Mouse (Mus musculus): Measurements from ENCODE around the gene Ssc4d. TPM values are rescaled to one million over a fixed set of nuclear protein-coding genes. Genes with fewer than 3 reads are reported as not detected.

Gene Ssc4d
- polyA plus RNA-seq, 1 experiment from 2014 or later, result 1.7 TPM

GRCm38 (mm10) chr5:135931526-135931925, 42.8 kb downstream of the Ssc4d start:
- H3K27ac ChIP-seq (replicated peaks), result no peak overlapping the region
- no peak for DNase-seq (ENCODE audit: low spot score)
- H3K4me1 ChIP-seq, result peaks cover 26% of the 10 kb centered on the region
- H3K4me3 ChIP-seq, result peak overlapping the region; percentile 95; the same call in 1 of the 2 replicates
- no peaks in the 10 kb centered on the region for H3K9me3 ChIP-seq (replicated peaks)
- 96% methylated on average over 9 of the region's 9 CpGs for whole genome bisulfite sequencing
- no peaks in the 10 kb centered on the region for H3K27me3 ChIP-seq (ENCODE audit: low read depth, poor library complexity, severe bottlenecking)
- H3K36me3 ChIP-seq, result peaks cover 60% of the 10 kb centered on the region

- Histone ChIP-seq H3K4me1 (peaks cover 20% of the 10 kb centered on the region), H3K36me3 (peaks cover 77% of the 10 kb centered on the region), H3K27ac (replicated peaks) (no peak overlapping the region), H3K27me3 (ENCODE audit: low read depth, poor library complexity, severe bottlenecking) (no peaks in the 10 kb centered on the region), H3K9me3 (replicated peaks) (no peaks in the 10 kb centered on the region), H3K4me3 (no peak overlapping the region)
- 84% methylated on average over 6 of the region's 6 CpGs for WGBS
- no peak for DNase-seq (ENCODE audit: low spot score)
Observed at GRCm38 (mm10) chr5:135929685-135930424, 44.5 kb downstream of the Ssc4d start.

DNA sequence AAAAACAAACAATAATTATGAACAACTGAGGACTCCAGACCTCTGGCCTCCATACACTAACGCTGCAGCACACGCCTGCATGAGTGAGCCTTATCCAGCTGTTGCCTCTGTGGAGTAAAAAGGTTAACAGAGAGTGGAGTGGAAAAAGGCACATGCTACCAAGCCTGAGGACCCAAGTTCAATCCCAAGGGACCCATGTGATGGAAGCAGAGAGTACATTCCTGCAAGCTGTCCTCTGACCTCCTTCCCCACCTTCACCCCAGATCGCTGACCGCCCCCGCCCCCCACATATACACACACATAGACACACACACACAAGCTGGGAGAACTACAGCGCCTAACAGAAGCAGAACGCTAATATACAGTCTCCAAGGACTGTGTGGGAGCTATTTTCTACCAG, 50.4 kb downstream of the Ssc4d start:
- no peak for DNase-seq (ENCODE audit: low spot score)
- H3K9me3 ChIP-seq (replicated peaks), result no peaks in the 10 kb centered on the region
- H3K27me3 ChIP-seq (ENCODE audit: low read depth, poor library complexity, severe bottlenecking), result no peaks in the 10 kb centered on the region
- peaks cover 100% of the 10 kb centered on the region for H3K36me3 ChIP-seq
- WGBS, result 95% methylated on average over 7 of the region's 7 CpGs
- H3K4me1 ChIP-seq, result no peaks in the 10 kb centered on the region; the same call in 1 of the 2 replicates
- H3K4me3 ChIP-seq, result no peak overlapping the region
- no peak overlapping the region for H3K27ac ChIP-seq (replicated peaks)

DNA sequence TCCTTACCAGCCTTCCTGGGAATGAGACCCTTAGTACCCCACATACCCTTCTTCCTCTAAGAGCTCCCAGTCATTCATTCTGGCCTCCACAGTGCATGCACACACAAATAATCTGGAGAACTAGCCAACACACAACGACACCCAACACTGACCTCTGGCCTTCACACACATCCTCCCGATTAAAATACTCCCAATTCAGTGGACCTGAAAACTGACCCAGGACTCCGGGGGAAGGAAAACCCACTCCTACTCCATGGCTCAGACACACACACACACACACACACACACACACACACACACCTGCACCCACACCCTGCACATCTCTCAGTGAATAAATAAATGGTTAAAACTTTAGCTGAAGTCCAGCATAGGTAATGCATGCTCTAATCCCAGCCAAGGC, 54.4 kb downstream of the Ssc4d start:
- no peak overlapping the region for H3K27ac ChIP-seq (replicated peaks)
- 82% methylated on average over 3 of the region's 3 CpGs for WGBS
- H3K4me3 ChIP-seq, result no peak overlapping the region
- H3K27me3 ChIP-seq (ENCODE audit: low read depth, poor library complexity, severe bottlenecking), result no peaks in the 10 kb centered on the region
- no peak for DNase-seq (ENCODE audit: low spot score)
- H3K4me1 ChIP-seq, result no peaks in the 10 kb centered on the region
- H3K9me3 ChIP-seq (replicated peaks), result no peaks in the 10 kb centered on the region
- H3K36me3 ChIP-seq, result peaks cover 99% of the 10 kb centered on the region

- DNase-seq (ENCODE audit: low spot score), result no peak
- no peaks in the 10 kb centered on the region for H3K9me3 ChIP-seq (replicated peaks)
- no peak overlapping the region for H3K27ac ChIP-seq (replicated peaks)
- H3K4me1 ChIP-seq, result peaks cover 4% of the 10 kb centered on the region; the same call in 1 of the 2 replicates
- H3K4me3 ChIP-seq, result no peak overlapping the region
- 94% methylated on average over 5 of the region's 5 CpGs for WGBS
- H3K27me3 ChIP-seq (ENCODE audit: low read depth, poor library complexity, severe bottlenecking), result no peaks in the 10 kb centered on the region
- H3K36me3 ChIP-seq, result peaks cover 99% of the 10 kb centered on the region
Observed at GRCm38 (mm10) chr5:135918593-135918992, 55.7 kb downstream of the Ssc4d start.

DNA sequence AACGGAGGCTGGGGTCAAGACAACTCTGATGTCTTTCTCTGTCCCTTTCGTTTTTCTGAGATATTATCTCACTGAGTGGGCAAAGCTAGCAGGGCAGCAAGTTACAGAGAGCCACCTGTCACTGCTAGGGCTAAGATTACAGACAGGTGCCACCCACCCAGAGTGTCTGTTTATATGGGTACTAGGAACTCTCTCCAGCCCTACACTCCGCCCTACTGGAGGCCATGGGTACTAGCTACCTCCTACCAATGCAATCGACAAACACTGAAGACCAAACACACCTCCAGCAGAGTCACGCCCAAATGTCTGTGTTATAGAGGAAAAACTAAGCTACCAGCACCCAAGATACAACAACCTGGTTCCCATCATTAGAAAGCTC, 56.3 kb downstream of the Ssc4d start:
- Histone ChIP-seq H3K4me1 (peaks cover 4% of the 10 kb centered on the region; the same call in 1 of the 2 replicates), H3K27ac (replicated peaks) (no peak overlapping the region), H3K36me3 (peaks cover 99% of the 10 kb centered on the region), H3K27me3 (ENCODE audit: low read depth, poor library complexity, severe bottlenecking) (no peaks in the 10 kb centered on the region), H3K9me3 (replicated peaks) (no peaks in the 10 kb centered on the region), H3K4me3 (no peak overlapping the region)
- WGBS, result 97% methylated on average over 5 of the region's 5 CpGs
- DNase-seq (ENCODE audit: low spot score), result no peak

GRCm38 (mm10) chr5:135917327-135918058, 56.8 kb downstream of the Ssc4d start:
- Histone ChIP-seq H3K36me3 (peaks cover 99% of the 10 kb centered on the region), H3K27ac (replicated peaks) (no peak overlapping the region), H3K9me3 (replicated peaks) (no peaks in the 10 kb centered on the region), H3K4me3 (no peak overlapping the region), H3K27me3 (ENCODE audit: low read depth, poor library complexity, severe bottlenecking) (no peaks in the 10 kb centered on the region), H3K4me1 (peaks cover 4% of the 10 kb centered on the region; the same call in 1 of the 2 replicates)
- WGBS, result 92% methylated on average over 8 of the region's 8 CpGs
- no peak for DNase-seq (ENCODE audit: low spot score)

DNA sequence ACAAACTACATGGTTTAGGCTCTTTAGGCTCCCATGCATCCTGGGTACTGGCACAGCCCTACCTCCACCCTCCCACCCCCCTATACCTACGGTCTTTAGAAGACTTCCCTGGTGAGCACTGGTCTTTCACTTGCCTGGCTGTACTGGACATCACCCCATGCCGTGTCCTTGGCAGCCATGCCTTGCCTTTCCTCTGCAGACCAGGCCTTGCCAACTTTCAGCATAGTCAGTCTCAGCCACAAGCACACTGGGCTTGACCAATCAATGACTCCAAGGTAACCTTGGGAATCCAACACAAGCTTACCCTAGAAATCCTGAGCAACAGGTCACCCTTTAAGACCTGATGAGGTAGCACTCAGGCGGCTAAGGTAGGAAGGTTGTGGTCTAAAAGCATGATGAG, 57.7 kb downstream of the Ssc4d start:
- 96% methylated on average over 3 of the region's 3 CpGs for WGBS
- Histone ChIP-seq H3K27me3 (ENCODE audit: low read depth, poor library complexity, severe bottlenecking) (no peaks in the 10 kb centered on the region), H3K4me3 (no peak overlapping the region), H3K4me1 (peaks cover 4% of the 10 kb centered on the region; the same call in 1 of the 2 replicates), H3K9me3 (replicated peaks) (no peaks in the 10 kb centered on the region), H3K36me3 (peaks cover 99% of the 10 kb centered on the region), H3K27ac (replicated peaks) (no peak overlapping the region)
- DNase-seq (ENCODE audit: low spot score), result no peak

- H3K4me3 ChIP-seq, result no peak overlapping the region
- no peak for DNase-seq (ENCODE audit: low spot score)
- H3K9me3 ChIP-seq (replicated peaks), result no peaks in the 10 kb centered on the region
- H3K4me1 ChIP-seq, result peaks cover 4% of the 10 kb centered on the region; the same call in 1 of the 2 replicates
- H3K27ac ChIP-seq (replicated peaks), result no peak overlapping the region
- WGBS, result 87% methylated on average over 6 of the region's 6 CpGs
- peaks cover 99% of the 10 kb centered on the region for H3K36me3 ChIP-seq
- no peaks in the 10 kb centered on the region for H3K27me3 ChIP-seq (ENCODE audit: low read depth, poor library complexity, severe bottlenecking)
Observed at GRCm38 (mm10) chr5:135916051-135916565, 58.2 kb downstream of the Ssc4d start.

DNA sequence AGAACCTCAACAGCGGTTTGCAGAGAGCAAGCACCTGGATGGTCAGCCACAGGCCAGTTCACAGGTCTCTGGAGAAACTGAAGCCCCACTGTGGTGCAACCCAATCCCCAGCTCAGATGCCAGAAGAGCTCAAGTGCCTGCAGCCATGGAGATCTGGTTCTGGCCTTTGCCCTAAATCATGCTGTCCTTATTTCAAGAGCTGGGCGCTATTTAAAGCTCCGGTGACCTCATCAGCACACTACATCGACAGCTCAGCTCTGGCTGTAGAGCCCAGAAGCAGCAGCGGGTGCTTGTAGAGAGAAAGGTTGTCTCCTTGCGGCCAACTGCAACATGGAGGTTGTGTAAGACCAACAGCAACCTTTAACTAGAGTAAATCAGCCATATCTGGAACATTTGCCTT, 60.2 kb downstream of the Ssc4d start:
- H3K27ac ChIP-seq (replicated peaks), result no peak overlapping the region
- H3K4me3 ChIP-seq, result no peak overlapping the region
- no peaks in the 10 kb centered on the region for H3K27me3 ChIP-seq (ENCODE audit: low read depth, poor library complexity, severe bottlenecking)
- H3K4me1 ChIP-seq, result peaks cover 5% of the 10 kb centered on the region; the same call in 1 of the 2 replicates
- H3K36me3 ChIP-seq, result peaks cover 99% of the 10 kb centered on the region
- 91% methylated on average over 6 of the region's 6 CpGs for WGBS
- no peak for DNase-seq (ENCODE audit: low spot score)
- H3K9me3 ChIP-seq (replicated peaks), result no peaks in the 10 kb centered on the region

GRCm38 (mm10) chr5:135913201-135913600, 61.1 kb downstream of the Ssc4d start:
- Histone ChIP-seq H3K4me1 (peaks cover 6% of the 10 kb centered on the region; the same call in 1 of the 2 replicates), H3K27ac (replicated peaks) (no peak overlapping the region), H3K36me3 (peaks cover 99% of the 10 kb centered on the region), H3K4me3 (no peak overlapping the region), H3K9me3 (replicated peaks) (no peaks in the 10 kb centered on the region), H3K27me3 (ENCODE audit: low read depth, poor library complexity, severe bottlenecking) (no peaks in the 10 kb centered on the region)
- no peak for DNase-seq (ENCODE audit: low spot score)
- 93% methylated on average over 5 of the region's 5 CpGs for WGBS

- peaks cover 99% of the 10 kb centered on the region for H3K36me3 ChIP-seq
- no peak overlapping the region for H3K4me3 ChIP-seq
- WGBS, result 92% methylated on average over 11 of the region's 11 CpGs
- no peaks in the 10 kb centered on the region for H3K9me3 ChIP-seq (replicated peaks)
- DNase-seq (ENCODE audit: low spot score), result no peak
- no peaks in the 10 kb centered on the region for H3K27me3 ChIP-seq (ENCODE audit: low read depth, poor library complexity, severe bottlenecking)
- H3K27ac ChIP-seq (replicated peaks), result no peak overlapping the region
- H3K4me1 ChIP-seq, result peaks cover 6% of the 10 kb centered on the region; the same call in 1 of the 2 replicates
Observed at GRCm38 (mm10) chr5:135911633-135912220, 62.6 kb downstream of the Ssc4d start.

Measured in midbrain, embryonic 10.5 days (tissue).